Mouse (Mus musculus) embryonic facial prominence, embryonic 14.5 days (tissue): ENCODE results near the gene Fer. TPM values are rescaled to one million over a fixed set of nuclear protein-coding genes. Genes with fewer than 3 reads are reported as not detected.

Source experiments
- ATAC-seq: fragments of 200-750 bp; cut with Nextera tagmentation; 2 replicates; pipeline ENCODE4 v1.8.0; 2017; ENCODE audit warnings: low read depth, moderate number of reproducible peaks, moderate TSS enrichment
- DNase-seq: peaks from one replicate; pipeline ENCODE4 v3.0.0-alpha.2; 2015; ENCODE audit warnings: low spot score
- H3K27ac ChIP-seq: fragments of 300-500 bp; sonication (generic); replicated peaks from 2 replicates; pipeline ENCODE4 v1.5.1; 2014; ENCODE audit warnings: low read depth, mild to moderate bottlenecking, low read length, moderate library complexity
- H3K27me3 ChIP-seq: fragments of 300-500 bp; sonication (generic); replicated peaks from 2 replicates; pipeline ENCODE4 v1.6.1; 2014; ENCODE audit warnings: low read length; ENCODE audit not compliant: control insufficient read depth, insufficient read depth
- H3K36me3 ChIP-seq: fragments of 300-500 bp; sonication (generic); 2 replicates; pipeline ENCODE4 v1.6.1; 2014; ENCODE audit warnings: low read length, mixed read lengths; ENCODE audit not compliant: control insufficient read depth, insufficient read depth
- H3K4me1 ChIP-seq: fragments of 300-500 bp; sonication (generic); 2 replicates; pipeline ENCODE4 v1.6.1; 2014; ENCODE audit warnings: antibody characterized with exemption, low read length; ENCODE audit not compliant: control insufficient read depth, insufficient read depth
- H3K4me2 ChIP-seq: fragments of 300-500 bp; sonication (generic); 2 replicates; pipeline ENCODE4 v1.6.1; 2014; ENCODE audit warnings: low read depth, mild to moderate bottlenecking, low read length, moderate library complexity, mixed read lengths
- H3K4me3 ChIP-seq: fragments of 300-500 bp; sonication (generic); 2 replicates; pipeline ENCODE4 v1.5.1; 2014; ENCODE audit warnings: low read depth, mild to moderate bottlenecking, low read length
- H3K9ac ChIP-seq: fragments of 300-500 bp; sonication (generic); 2 replicates; pipeline ENCODE4 v1.6.1; 2014; ENCODE audit warnings: low read depth, mild to moderate bottlenecking, low read length, moderate library complexity, mixed read lengths
- H3K9me3 ChIP-seq: fragments of 300-500 bp; sonication (generic); 2 replicates; pipeline ENCODE4 v1.6.1; 2016; ENCODE audit warnings: low read length; ENCODE audit not compliant: control insufficient read depth
- WGBS: fragments of 180-500 bp; shearing (Covaris S2); extraction: QIAGEN DNeasy Blood & Tissue Kit; methylation state at CpG from one replicate; pipeline ENCODE4 v1.1.7; 2014; 5-methylcytosine and 5-hydroxymethylcytosine counted together
- polyA plus RNA-seq: library from polyadenylated mRNA; unstranded; fragments of >200 nt; fragmentation: Nextera tagmentation; extraction: Ambion mirVana; gene quantifications from 2 replicates; pipeline ENCODE4 v1.2.1, GENCODE M21; 2014

Fer gene
- polyA plus RNA-seq, 1 experiment from 2014 or later, result 33.1 TPM

- Histone ChIP-seq H3K4me3 (no peak overlapping the region), H3K4me2 (no peak overlapping the region), H3K9ac (no peak overlapping the region), H3K9me3 (no peaks in the 10 kb centered on the region), H3K27ac (no peak overlapping the region), H3K4me1 (no peaks in the 10 kb centered on the region), H3K36me3 (peaks cover 13% of the 10 kb centered on the region; the same call in 1 of the 2 replicates), H3K27me3 (no peaks in the 10 kb centered on the region)
- WGBS, result 49% methylated on average over 8 of the region's 8 CpGs
- DNase-seq, result no peak
- no peak for ATAC-seq
Observed at GRCm38 (mm10) chr17:64135941-64136650, 273.2 kb downstream of the Fer start.

GRCm38 (mm10) chr17:64138036-64138717 lies 275.3 kb downstream of the Fer start:
- Histone ChIP-seq H3K9me3 (no peaks in the 10 kb centered on the region), H3K4me1 (no peaks in the 10 kb centered on the region), H3K4me2 (no peak overlapping the region), H3K27me3 (no peaks in the 10 kb centered on the region), H3K27ac (no peak overlapping the region), H3K36me3 (peaks cover 13% of the 10 kb centered on the region; the same call in 1 of the 2 replicates), H3K9ac (no peak overlapping the region), H3K4me3 (no peak overlapping the region)
- no peak for DNase-seq
- no peak; the same call in 1 of the 2 replicates for ATAC-seq
- 87% methylated on average over 8 of the region's 8 CpGs for WGBS

- H3K9ac ChIP-seq, result no peak overlapping the region
- H3K27me3 ChIP-seq, result no peaks in the 10 kb centered on the region
- H3K4me3 ChIP-seq, result no peak overlapping the region
- no peaks in the 10 kb centered on the region for H3K4me1 ChIP-seq
- DNase-seq (no peak), ATAC-seq (no peak)
- no peaks in the 10 kb centered on the region for H3K9me3 ChIP-seq
- no peak overlapping the region for H3K4me2 ChIP-seq
- no peak overlapping the region for H3K27ac ChIP-seq
- 90% methylated on average over 11 of the region's 11 CpGs for WGBS
- peaks cover 13% of the 10 kb centered on the region; the same call in 1 of the 2 replicates for H3K36me3 ChIP-seq
Observed at GRCm38 (mm10) chr17:64139231-64139915, 276.5 kb downstream of the Fer start.

- WGBS, result 84% methylated on average over 18 of the region's 18 CpGs
- H3K4me3 ChIP-seq, result no peak overlapping the region
- no peak for ATAC-seq
- peaks cover 13% of the 10 kb centered on the region; the same call in 1 of the 2 replicates for H3K36me3 ChIP-seq
- no peak overlapping the region for H3K4me2 ChIP-seq
- H3K27me3 ChIP-seq, result no peaks in the 10 kb centered on the region
- H3K4me1 ChIP-seq, result no peaks in the 10 kb centered on the region
- H3K9me3 ChIP-seq, result no peaks in the 10 kb centered on the region
- no peak overlapping the region for H3K27ac ChIP-seq
- DNase-seq, result no peak
- no peak overlapping the region for H3K9ac ChIP-seq
Observed at GRCm38 (mm10) chr17:64140063-64140850, 277.4 kb downstream of the Fer start.

- Histone ChIP-seq H3K9ac (no peak overlapping the region), H3K4me2 (no peak overlapping the region), H3K27me3 (no peaks in the 10 kb centered on the region), H3K27ac (no peak overlapping the region), H3K4me1 (no peaks in the 10 kb centered on the region), H3K4me3 (no peak overlapping the region), H3K36me3 (peaks cover 13% of the 10 kb centered on the region; the same call in 1 of the 2 replicates), H3K9me3 (no peaks in the 10 kb centered on the region)
- 73% methylated on average over 9 of the region's 9 CpGs for WGBS
- DNase-seq, result no peak
- ATAC-seq, result no peak
Observed at GRCm38 (mm10) chr17:64141856-64142255, 279.0 kb downstream of the Fer start.

GRCm38 (mm10) chr17:64146409-64146808 lies 283.5 kb downstream of the Fer start:
- H3K9ac ChIP-seq, result no peak overlapping the region
- H3K4me3 ChIP-seq, result no peak overlapping the region
- no peaks in the 10 kb centered on the region for H3K27me3 ChIP-seq
- H3K27ac ChIP-seq, result no peak overlapping the region
- 77% methylated on average over 4 of the region's 4 CpGs for WGBS
- no peak overlapping the region for H3K4me2 ChIP-seq
- DNase-seq (no peak), ATAC-seq (no peak)
- H3K36me3 ChIP-seq, result peaks cover 9% of the 10 kb centered on the region; the same call in 1 of the 2 replicates
- no peaks in the 10 kb centered on the region for H3K4me1 ChIP-seq
- no peaks in the 10 kb centered on the region for H3K9me3 ChIP-seq

- Histone ChIP-seq H3K27me3 (no peaks in the 10 kb centered on the region), H3K27ac (no peak overlapping the region), H3K4me2 (no peak overlapping the region), H3K4me3 (no peak overlapping the region), H3K4me1 (no peaks in the 10 kb centered on the region), H3K9ac (no peak overlapping the region), H3K9me3 (no peaks in the 10 kb centered on the region), H3K36me3 (peaks cover 9% of the 10 kb centered on the region; the same call in 1 of the 2 replicates)
- WGBS, result 80% methylated on average over 1 of the region's 1 CpGs
- DNase-seq (no peak), ATAC-seq (no peak)
Observed at GRCm38 (mm10) chr17:64150717-64151116, 287.9 kb downstream of the Fer start.

- Histone ChIP-seq H3K36me3 (no peaks in the 10 kb centered on the region), H3K9ac (no peak overlapping the region), H3K4me2 (no peak overlapping the region), H3K27ac (no peak overlapping the region), H3K27me3 (no peaks in the 10 kb centered on the region), H3K9me3 (peaks cover 7% of the 10 kb centered on the region; the same call in 1 of the 2 replicates), H3K4me3 (no peak overlapping the region), H3K4me1 (no peaks in the 10 kb centered on the region)
- no peak for DNase-seq
- no peak for ATAC-seq
- 97% methylated on average over 5 of the region's 5 CpGs for WGBS
Observed at GRCm38 (mm10) chr17:64167731-64168130, 304.9 kb downstream of the Fer start.
